Mouse (Mus musculus) midbrain, embryonic 12.5 days (tissue): Measurements from ENCODE around the gene Dnajb14. TPM values are rescaled to one million over a fixed set of nuclear protein-coding genes. Genes with fewer than 3 reads are reported as not detected.
A peak's percentile ranks its signal among the peaks of the same experiment; 100 is the strongest.
"Not testable (repeated sequence)": the region's sequence is repeated elsewhere in the genome, so short reads cannot be mapped to it uniquely, and the experiment has no call there.

Experiments used
- ATAC-seq: fragments of 200-750 bp; cut with Nextera tagmentation; 2 replicates; pipeline ENCODE4 v1.8.0; 2017; ENCODE audit warnings: low read depth, moderate TSS enrichment, moderate library complexity; ENCODE audit not compliant: low FRiP score
- H3K27ac ChIP-seq: fragments of 300-500 bp; sonication (generic); replicated peaks from 2 replicates; pipeline ENCODE4 v1.5.1; 2016; ENCODE audit warnings: mild to moderate bottlenecking
- H3K27me3 ChIP-seq: fragments of 300-500 bp; sonication (generic); 2 replicates; pipeline ENCODE4 v1.6.1; 2016; ENCODE audit warnings: mild to moderate bottlenecking
- H3K36me3 ChIP-seq: fragments of 300-500 bp; sonication (generic); 2 replicates; pipeline ENCODE4 v1.6.1; 2016
- H3K4me1 ChIP-seq: fragments of 300-500 bp; sonication (generic); 2 replicates; pipeline ENCODE4 v1.6.1; 2016
- H3K4me2 ChIP-seq: fragments of 300-500 bp; sonication (generic); replicated peaks from 2 replicates; pipeline ENCODE4 v1.6.1; 2016; ENCODE audit warnings: mild to moderate bottlenecking, moderate library complexity
- H3K4me3 ChIP-seq: fragments of 300-500 bp; sonication (generic); 2 replicates; pipeline ENCODE4 v1.5.1; 2016; ENCODE audit warnings: mild to moderate bottlenecking
- H3K9ac ChIP-seq: fragments of 300-500 bp; sonication (generic); replicated peaks from 2 replicates; pipeline ENCODE4 v1.6.1; 2016; ENCODE audit warnings: mild to moderate bottlenecking, moderate library complexity
- H3K9me3 ChIP-seq: fragments of 300-500 bp; sonication (generic); 2 replicates; pipeline ENCODE4 v1.6.1; 2016; ENCODE audit warnings: mild to moderate bottlenecking
- WGBS: fragments of 180-500 bp; shearing (Covaris S2); methylation state at CpG from one replicate; pipeline ENCODE4 v1.1.7; 2016; 5-methylcytosine and 5-hydroxymethylcytosine counted together
- polyA plus RNA-seq: library from polyadenylated mRNA; unstranded; fragments of >200 nt; fragmentation: Nextera tagmentation; extraction: Ambion mirVana; gene quantifications from 2 replicates; pipeline ENCODE4 v1.2.1, GENCODE M21; 2016

Dnajb14 gene
- polyA plus RNA-seq, 1 experiment from 2014 or later = 11.3 TPM

- 83% methylated on average over 4 of the region's 4 CpGs for WGBS
- Histone ChIP-seq H3K27me3 (no peaks in the 10 kb centered on the region), H3K4me3 (no peak overlapping the region), H3K4me2 (no peak overlapping the region), H3K9me3 (0 out of 2 replicates have a peak, but pooled peaks cover 3% of the 10 kb centered on the region), H3K9ac (no peak overlapping the region), H3K4me1 (peaks cover 8% of the 10 kb centered on the region), H3K27ac (no peak overlapping the region), H3K36me3 (peaks cover 21% of the 10 kb centered on the region)
- peak; percentile 30; the same call in 1 of the 2 replicates for ATAC-seq
These were observed 24.6 kb downstream of the Dnajb14 start for GRCm38 (mm10) chr3:137892118-137892517.

- no peak for ATAC-seq
- Histone ChIP-seq H3K9me3 (0 out of 2 replicates have a peak, but pooled peaks cover 3% of the 10 kb centered on the region), H3K4me2 (no peak overlapping the region), H3K9ac (no peak overlapping the region), H3K27ac (no peak overlapping the region), H3K27me3 (no peaks in the 10 kb centered on the region), H3K4me1 (no peaks in the 10 kb centered on the region), H3K4me3 (no peak overlapping the region), H3K36me3 (peaks cover 21% of the 10 kb centered on the region)
- WGBS = 74% methylated on average over 4 of the region's 4 CpGs
These were observed 26.3 kb downstream of the Dnajb14 start for GRCm38 (mm10) chr3:137893789-137894188.

DNA sequence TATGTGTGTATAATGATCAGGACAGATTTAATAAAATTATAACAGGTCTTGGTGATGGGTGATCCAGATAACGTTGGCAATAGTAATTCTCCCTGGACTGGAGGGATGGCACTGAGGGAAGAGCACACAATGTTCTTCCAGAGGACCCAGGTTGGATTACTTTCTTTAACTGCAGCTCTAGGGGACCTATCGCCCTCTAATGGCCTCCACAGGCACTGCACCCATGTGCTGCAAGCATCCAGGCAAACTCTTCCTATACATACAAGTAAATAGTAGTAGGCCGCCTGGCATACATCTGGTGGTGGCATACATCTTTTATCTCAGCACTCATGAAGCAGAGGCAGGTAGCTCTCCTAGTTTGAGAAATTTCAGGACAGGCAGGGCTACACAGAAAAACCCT is 27.7 kb downstream of the Dnajb14 start:
- no peak overlapping the region for H3K4me2 ChIP-seq
- H3K4me3 ChIP-seq = no peak overlapping the region
- no peak overlapping the region for H3K27ac ChIP-seq
- H3K9me3 ChIP-seq = no peaks in the 10 kb centered on the region
- H3K27me3 ChIP-seq = no peaks in the 10 kb centered on the region
- no peak overlapping the region for H3K9ac ChIP-seq
- peaks cover 11% of the 10 kb centered on the region for H3K36me3 ChIP-seq
- WGBS = 88% methylated on average over 3 of the region's 3 CpGs
- ATAC-seq = no peak
- no peaks in the 10 kb centered on the region for H3K4me1 ChIP-seq

GRCm38 (mm10) chr3:137896386-137896785 is 28.9 kb downstream of the Dnajb14 start:
- ATAC-seq = no peak
- H3K4me2 ChIP-seq = no peak overlapping the region
- H3K4me3 ChIP-seq = no peak overlapping the region
- no peaks in the 10 kb centered on the region for H3K4me1 ChIP-seq
- H3K9me3 ChIP-seq = no peaks in the 10 kb centered on the region
- 81% methylated on average over 4 of the region's 4 CpGs for WGBS
- H3K9ac ChIP-seq = no peak overlapping the region
- peaks cover 11% of the 10 kb centered on the region for H3K36me3 ChIP-seq
- H3K27me3 ChIP-seq = no peaks in the 10 kb centered on the region
- no peak overlapping the region for H3K27ac ChIP-seq

DNA sequence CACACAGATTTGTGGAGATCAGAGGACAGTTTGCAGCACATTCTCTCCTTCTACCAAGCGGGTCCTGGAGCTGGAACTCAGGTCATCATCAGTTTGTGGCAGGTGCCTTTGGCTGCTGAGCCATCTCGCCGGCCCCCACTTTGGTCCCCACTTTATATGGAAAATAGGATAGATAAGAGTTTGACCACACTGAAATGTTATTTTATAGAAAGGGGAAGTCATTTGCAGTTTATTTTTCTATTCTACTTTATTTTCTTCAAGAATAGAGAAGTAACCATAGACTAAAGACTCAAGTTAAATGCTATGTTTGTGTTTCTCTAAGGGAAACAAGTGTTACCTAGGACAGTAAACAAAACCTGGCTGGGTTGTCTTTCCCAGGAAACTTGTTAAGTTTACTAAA is 29.4 kb downstream of the Dnajb14 start:
- Histone ChIP-seq H3K9me3 (no peaks in the 10 kb centered on the region), H3K27me3 (no peaks in the 10 kb centered on the region), H3K9ac (no peak overlapping the region), H3K36me3 (peaks cover 11% of the 10 kb centered on the region), H3K4me1 (no peaks in the 10 kb centered on the region), H3K4me2 (no peak overlapping the region), H3K27ac (no peak overlapping the region), H3K4me3 (no peak overlapping the region)
- ATAC-seq = no peak
- 94% methylated on average over 3 of the region's 3 CpGs for WGBS

DNA sequence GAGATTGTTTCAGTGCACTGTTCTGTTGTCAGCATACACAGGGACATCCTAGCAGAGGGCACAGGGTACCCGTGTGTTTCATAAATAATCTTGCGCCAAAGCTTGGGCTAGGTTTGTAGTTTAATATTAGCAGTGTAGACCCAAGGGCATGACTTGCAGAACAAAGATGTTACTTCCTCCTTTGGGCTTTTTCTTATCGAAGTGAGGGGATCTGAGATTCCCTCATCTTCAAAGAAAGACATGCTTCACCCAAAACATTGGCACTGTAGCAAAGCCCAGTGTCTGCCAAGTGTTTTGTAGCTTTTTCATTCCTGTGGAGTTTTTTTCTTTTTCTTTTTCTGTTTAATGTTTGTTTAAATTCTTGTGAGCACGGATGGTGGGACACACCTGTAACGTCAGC is 30.2 kb downstream of the Dnajb14 start:
- ATAC-seq = no peak
- Histone ChIP-seq H3K4me2 (no peak overlapping the region), H3K27me3 (no peaks in the 10 kb centered on the region), H3K4me3 (no peak overlapping the region), H3K4me1 (no peaks in the 10 kb centered on the region), H3K9ac (no peak overlapping the region), H3K9me3 (no peaks in the 10 kb centered on the region), H3K27ac (no peak overlapping the region), H3K36me3 (peaks cover 14% of the 10 kb centered on the region)
- 94% methylated on average over 5 of the region's 5 CpGs for WGBS

GRCm38 (mm10) chr3:137900149-137900548 is 32.7 kb downstream of the Dnajb14 start:
- Histone ChIP-seq H3K36me3 (peaks cover 11% of the 10 kb centered on the region; the same call in 1 of the 2 replicates), H3K9me3 (no peaks in the 10 kb centered on the region), H3K4me1 (no peaks in the 10 kb centered on the region), H3K9ac (no peak overlapping the region), H3K4me2 (no peak overlapping the region), H3K27ac (no peak overlapping the region), H3K27me3 (no peaks in the 10 kb centered on the region), H3K4me3 (no peak overlapping the region)
- ATAC-seq = no peak
- 90% methylated on average over 10 of the region's 10 CpGs for WGBS

- no peak for ATAC-seq
- H3K36me3 ChIP-seq = no peaks in the 10 kb centered on the region
- H3K9me3 ChIP-seq = no peaks in the 10 kb centered on the region
- 0 out of 2 replicates have a peak, but pooled peaks cover 8% of the 10 kb centered on the region for H3K4me1 ChIP-seq
- H3K4me2 ChIP-seq = no peak overlapping the region
- no peaks in the 10 kb centered on the region for H3K27me3 ChIP-seq
- WGBS = 69% methylated on average over 2 of the region's 2 CpGs
- H3K27ac ChIP-seq = no peak overlapping the region
- H3K4me3 ChIP-seq = no peak overlapping the region
- H3K9ac ChIP-seq = no peak overlapping the region
These were observed 45.6 kb downstream of the Dnajb14 start for GRCm38 (mm10) chr3:137913093-137913492.

GRCm38 (mm10) chr3:137914567-137914966 is 47.1 kb downstream of the Dnajb14 start:
- not testable (repeated sequence) for H3K4me2 ChIP-seq, ATAC-seq, H3K27ac ChIP-seq, H3K9me3 ChIP-seq, H3K36me3 ChIP-seq, H3K9ac ChIP-seq, H3K4me3 ChIP-seq, H3K27me3 ChIP-seq
- H3K4me1 ChIP-seq = peaks cover 15% of the 10 kb centered on the region
- 86% methylated on average over 1 of the region's 1 CpGs for WGBS

DNA sequence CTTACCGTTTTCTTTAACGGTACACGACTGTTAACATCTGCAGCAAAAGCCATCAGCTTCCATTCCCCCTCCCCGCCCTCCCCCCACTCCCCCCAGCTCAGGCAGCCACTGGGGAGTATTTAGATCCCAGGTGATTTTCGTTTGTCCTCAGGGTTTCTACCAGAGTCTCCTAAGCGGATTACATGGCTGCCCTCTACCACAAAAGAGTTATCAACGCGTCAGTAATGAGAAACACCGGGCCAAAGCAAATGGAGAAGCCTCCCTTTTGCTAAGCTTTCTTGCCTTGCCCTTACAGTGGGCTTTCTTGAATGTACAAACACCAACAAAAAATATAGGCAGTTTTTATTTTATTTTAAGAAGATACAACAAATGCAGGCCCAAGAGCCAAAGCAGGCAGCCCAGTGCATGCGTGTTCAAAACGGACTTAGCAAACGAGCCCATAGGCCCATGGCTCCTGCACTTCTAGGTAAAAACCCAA is 50.3 kb downstream of the Dnajb14 start:
- Histone ChIP-seq H3K27me3 (no peaks in the 10 kb centered on the region), H3K9me3 (no peaks in the 10 kb centered on the region), H3K4me1 (peaks cover 17% of the 10 kb centered on the region), H3K9ac (peak overlapping the region; percentile 75; the same call in 1 of the 2 replicates), H3K27ac (peak overlapping the region; percentile 84), H3K36me3 (peaks cover 16% of the 10 kb centered on the region), H3K4me3 (peak overlapping the region; percentile 89), H3K4me2 (peak overlapping the region; percentile 88)
- ATAC-seq = peak; percentile 35
- 9% methylated on average over 12 of the region's 12 CpGs for WGBS

- Histone ChIP-seq H3K9ac (peak within 1 kb of the TSS; percentile 75), H3K9me3 (no peaks in the 10 kb centered on the region), H3K27me3 (no peaks in the 10 kb centered on the region), H3K27ac (peak within 1 kb of the TSS; percentile 84), H3K4me2 (peak within 1 kb of the TSS; percentile 88), H3K36me3 (peaks cover 16% of the 10 kb centered on the region), H3K4me3 (peak within 1 kb of the TSS; percentile 89), H3K4me1 (peaks cover 17% of the 10 kb centered on the region)
- peak; percentile 92 for ATAC-seq
- under 1% methylated on average over 43 of the region's 47 CpGs for WGBS
These were observed 50.9 kb downstream of the Dnajb14 start, which contains the start of gene Lamtor3 for GRCm38 (mm10) chr3:137918172-137918931. Gene Lamtor3 (plus strand): TSS chr3:137918506.

DNA sequence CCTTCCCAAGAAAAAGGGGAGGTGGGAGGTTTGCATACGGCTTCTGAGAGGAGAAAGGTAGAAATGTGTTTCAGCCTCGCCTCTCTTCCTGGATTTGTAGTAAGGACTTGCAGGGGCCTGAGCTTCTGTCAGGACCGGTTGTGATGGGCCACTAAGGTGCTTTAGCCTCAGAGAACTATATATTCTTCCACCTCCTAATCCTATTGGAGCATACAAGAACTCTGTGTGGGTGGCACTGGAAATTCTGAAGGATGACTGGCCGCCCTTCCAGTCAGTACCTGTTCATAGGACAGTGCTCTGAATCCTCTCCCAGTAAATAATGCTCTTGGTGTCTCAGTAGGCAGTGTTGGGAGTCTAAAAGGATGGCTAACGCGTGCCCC is 51.4 kb downstream of the Dnajb14 start:
- peak overlapping the region; percentile 75 for H3K9ac ChIP-seq
- ATAC-seq = peak; percentile 8; the same call in 1 of the 2 replicates
- no peaks in the 10 kb centered on the region for H3K9me3 ChIP-seq
- H3K4me2 ChIP-seq = peak overlapping the region; percentile 88
- H3K4me1 ChIP-seq = peaks cover 17% of the 10 kb centered on the region
- no peaks in the 10 kb centered on the region for H3K27me3 ChIP-seq
- WGBS = 15% methylated on average over 6 of the region's 6 CpGs
- peak overlapping the region; percentile 73 for H3K27ac ChIP-seq
- H3K36me3 ChIP-seq = peaks cover 22% of the 10 kb centered on the region
- peak overlapping the region; percentile 89 for H3K4me3 ChIP-seq
